Mouse (Mus musculus) E14TG2a.4 (cell line): ENCODE measurements around the gene Armcx6.
"Not testable (repeated sequence)": the region's sequence is repeated elsewhere in the genome, so short reads cannot be mapped to it uniquely, and the experiment has no call there.

ENCODE experiments used
- CTCF ChIP-seq: conservative IDR thresholded peaks from 2 replicates; pipeline ENCODE4 v1.5.1; 2014; ENCODE audit warnings: low read length
- POU5F1 ChIP-seq: IDR thresholded peaks from 2 replicates; pipeline ENCODE4 v1.6.1; 2014; ENCODE audit warnings: low read length, borderline replicate concordance

DNA sequence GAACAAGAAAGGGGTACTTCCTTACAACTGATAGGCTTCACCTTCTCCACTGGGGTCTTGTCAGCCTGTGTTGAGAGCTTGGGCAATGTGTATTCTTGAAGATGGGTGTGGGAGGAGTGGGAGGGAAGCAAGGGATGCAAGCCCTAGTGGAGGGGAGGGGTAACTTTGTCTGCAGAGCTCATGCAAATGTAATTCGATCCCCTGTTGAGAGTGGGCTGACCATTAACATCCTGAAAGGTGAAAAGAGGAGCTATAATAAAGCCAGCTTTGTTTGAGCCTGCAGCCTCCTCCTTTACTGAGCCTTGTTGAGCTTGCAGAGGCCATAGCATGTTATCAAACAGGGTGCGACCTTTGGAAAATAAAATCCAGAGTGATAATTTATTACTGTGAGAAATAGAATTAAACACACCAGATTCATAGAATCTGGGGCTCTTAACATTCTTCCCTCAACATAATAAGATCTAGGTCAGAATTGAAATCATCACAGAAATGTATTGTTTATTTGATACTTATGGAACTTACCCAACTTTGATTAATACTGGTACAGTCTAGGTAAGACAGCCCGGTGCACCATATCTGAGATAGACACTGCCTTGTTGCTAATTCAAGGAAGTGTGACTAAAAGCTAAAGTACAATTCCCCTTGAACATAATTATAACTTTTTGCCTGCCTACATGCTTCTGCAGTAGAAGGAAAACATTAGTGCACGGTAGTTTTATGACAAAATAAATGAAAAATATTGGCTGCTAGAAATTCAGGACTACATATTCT, 12.4 kb upstream of the Armcx6 start:
- TF ChIP-seq CTCF, POU5F1: not testable (repeated sequence)
